Mouse (Mus musculus) heart, postnatal 0 days (tissue): ENCODE results near the gene Pcnx2. TPM values are rescaled to one million over a fixed set of nuclear protein-coding genes. Genes with fewer than 3 reads are reported as not detected.
A peak's percentile ranks its signal among the peaks of the same experiment; 100 is the strongest.

Experiments used
- ATAC-seq: fragments of 200-750 bp; cut with Nextera tagmentation; 2 replicates; pipeline ENCODE4 v1.8.0; 2017; ENCODE audit warnings: low read depth, moderate number of reproducible peaks, moderate library complexity; ENCODE audit not compliant: insufficient read depth
- DNase-seq: peaks from one replicate; pipeline ENCODE4 v3.0.0-alpha.2; 2016; ENCODE audit warnings: low spot score
- H3K27ac ChIP-seq: fragments of 300-500 bp; sonication (generic); 2 replicates; pipeline ENCODE4 v1.5.1; 2014; ENCODE audit warnings: low read depth, mild to moderate bottlenecking
- H3K27me3 ChIP-seq: fragments of 300-500 bp; sonication (generic); 2 replicates; pipeline ENCODE4 v1.6.1; 2014; ENCODE audit warnings: low read length, mixed read lengths; ENCODE audit not compliant: control insufficient read depth, insufficient read depth
- H3K36me3 ChIP-seq: fragments of 300-500 bp; sonication (generic); replicated peaks from 2 replicates; pipeline ENCODE4 v1.6.1; 2014; ENCODE audit warnings: low read length, mixed read lengths; ENCODE audit not compliant: control insufficient read depth, insufficient read depth
- H3K4me1 ChIP-seq: fragments of 300-500 bp; sonication (generic); 2 replicates; pipeline ENCODE4 v1.6.1; 2014; ENCODE audit warnings: antibody characterized with exemption; ENCODE audit not compliant: control insufficient read depth, insufficient read depth
- H3K4me2 ChIP-seq: fragments of 300-500 bp; sonication (generic); 2 replicates; pipeline ENCODE4 v1.6.1; 2014; ENCODE audit warnings: low read depth, mild to moderate bottlenecking, low read length, moderate library complexity
- H3K4me3 ChIP-seq: fragments of 300-500 bp; sonication (generic); 2 replicates; pipeline ENCODE4 v1.5.1; 2014; ENCODE audit warnings: low read depth, low read length
- H3K9ac ChIP-seq: fragments of 300-500 bp; sonication (generic); replicated peaks from 2 replicates; pipeline ENCODE4 v1.6.1; 2014; ENCODE audit warnings: low read depth, low read length, mixed read lengths
- H3K9me3 ChIP-seq: fragments of 300-500 bp; sonication (generic); replicated peaks from 2 replicates; pipeline ENCODE4 v1.6.1; 2016; ENCODE audit warnings: low read length; ENCODE audit not compliant: control insufficient read depth
- CTCF ChIP-seq: IDR thresholded peaks from 2 replicates; pipeline ENCODE4 v1.5.1; 2016; ENCODE audit warnings: antibody characterized with exemption, control low read depth, low read depth
- EP300 ChIP-seq: IDR thresholded peaks from 2 replicates; pipeline ENCODE4 v1.6.1; 2016; ENCODE audit warnings: antibody characterized with exemption, low read depth
- WGBS: fragments of 180-500 bp; shearing (Covaris S2); extraction: QIAGEN DNeasy Blood & Tissue Kit; methylation state at CpG from one replicate; pipeline ENCODE4 v1.1.7; 2014; 5-methylcytosine and 5-hydroxymethylcytosine counted together
- polyA plus RNA-seq: library from polyadenylated mRNA; unstranded; fragments of >200 nt; fragmentation: Nextera tagmentation; extraction: Ambion mirVana; gene quantifications from 2 replicates; pipeline ENCODE4 v1.2.1, GENCODE M21; 2015
- total RNA-seq: library from RNA; depleted of rRNA; stranded (reverse); fragments of >200 nt; gene quantifications from 2 replicates; pipeline ENCODE4 v1.2.3, GENCODE M21; 2014; ENCODE audit warnings: low replicate concordance

The Pcnx2 gene
- total and polyA plus RNA-seq, 2 experiments from 2014 or later: 0.04 to 0.16 TPM

DNA sequence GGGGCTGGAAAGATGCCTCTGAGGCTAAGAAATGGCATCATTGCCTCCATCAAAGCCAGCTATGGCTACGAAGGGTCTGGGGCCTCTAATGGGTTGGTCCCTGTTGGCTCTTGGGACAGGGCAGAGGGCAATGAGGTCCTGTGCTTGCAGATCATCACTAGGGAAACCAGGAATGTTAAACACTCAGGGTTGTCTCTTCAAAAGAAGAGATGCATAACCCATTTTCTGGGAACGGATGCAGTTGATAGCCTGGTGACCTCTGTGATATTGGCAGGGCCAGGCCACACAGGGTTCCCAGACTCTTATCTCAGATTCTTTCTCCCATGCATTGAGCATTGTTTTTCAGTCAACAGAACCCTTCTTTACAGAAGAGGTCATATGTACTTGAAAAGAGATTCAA lies 125.8 kb downstream of the Pcnx2 start:
- Histone ChIP-seq H3K36me3 (no peaks in the 10 kb centered on the region), H3K27me3 (no peaks in the 10 kb centered on the region), H3K9me3 (no peaks in the 10 kb centered on the region), H3K27ac (no peak overlapping the region), H3K9ac (no peak overlapping the region), H3K4me3 (no peak overlapping the region), H3K4me2 (no peak overlapping the region), H3K4me1 (no peaks in the 10 kb centered on the region)
- TF ChIP-seq EP300 (no peak), CTCF (no peak)
- 32% methylated on average over 2 of the region's 2 CpGs for WGBS
- ATAC-seq (no peak), DNase-seq (no peak)

- 82% methylated on average over 10 of the region's 10 CpGs for WGBS
- Histone ChIP-seq H3K9me3 (no peaks in the 10 kb centered on the region), H3K27me3 (no peaks in the 10 kb centered on the region), H3K4me2 (no peak overlapping the region), H3K4me1 (no peaks in the 10 kb centered on the region), H3K9ac (no peak overlapping the region), H3K36me3 (no peaks in the 10 kb centered on the region), H3K27ac (no peak overlapping the region), H3K4me3 (no peak overlapping the region)
- no peak for ATAC-seq
- TF ChIP-seq EP300: no peak
- TF ChIP-seq CTCF: no peak
- no peak for DNase-seq
Measured at GRCm38 (mm10) chr8:125768079-125768478, 130.0 kb downstream of the Pcnx2 start.

DNA sequence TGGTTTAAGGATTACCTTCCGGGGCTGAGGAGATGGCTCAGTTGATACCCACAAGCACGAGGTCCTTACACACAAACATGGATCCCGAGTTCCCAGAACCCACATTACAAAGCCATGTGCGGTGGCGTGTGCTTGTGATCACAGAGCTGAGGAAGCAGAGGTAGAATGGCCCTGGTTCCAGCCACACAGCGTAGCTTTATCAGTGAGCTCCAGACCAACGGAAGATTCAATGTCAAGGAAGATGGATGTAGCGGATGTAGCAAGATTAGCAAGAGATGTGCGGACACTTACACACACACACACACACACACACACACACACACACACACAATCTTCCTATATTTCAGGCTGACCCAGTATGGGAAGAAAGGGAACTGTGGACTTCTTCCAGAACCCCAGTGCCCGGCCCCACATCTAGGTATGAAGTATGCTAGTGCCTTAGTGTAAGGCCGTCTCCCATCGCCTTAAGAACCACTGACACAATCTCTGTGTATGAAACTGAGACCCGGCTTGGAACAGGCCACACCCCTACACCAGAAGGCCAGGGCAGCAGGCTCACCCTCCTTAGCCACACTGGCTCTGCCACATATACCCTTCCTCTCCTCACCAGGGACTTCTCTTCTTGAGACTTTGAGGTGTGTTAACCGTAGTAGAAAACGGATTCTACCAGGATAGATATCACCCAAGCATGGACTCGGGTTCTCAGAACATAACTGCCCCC lies 134.9 kb downstream of the Pcnx2 start:
- no peaks in the 10 kb centered on the region for H3K27me3 ChIP-seq
- H3K4me1 ChIP-seq: no peaks in the 10 kb centered on the region
- no peaks in the 10 kb centered on the region for H3K9me3 ChIP-seq
- ATAC-seq (no peak), DNase-seq (no peak)
- H3K4me2 ChIP-seq: no peak overlapping the region
- 90% methylated on average over 16 of the region's 16 CpGs for WGBS
- no peak overlapping the region for H3K4me3 ChIP-seq
- H3K27ac ChIP-seq: no peak overlapping the region
- TF ChIP-seq EP300 (no peak), CTCF (no peak)
- H3K36me3 ChIP-seq: no peaks in the 10 kb centered on the region
- H3K9ac ChIP-seq: no peak overlapping the region

- ATAC-seq (no peak), DNase-seq (no peak)
Measured at GRCm38 (mm10) chr8:125759022-125759421, 139.1 kb downstream of the Pcnx2 start.

GRCm38 (mm10) chr8:125757106-125757496 lies 141.0 kb downstream of the Pcnx2 start:
- H3K9ac ChIP-seq: no peak overlapping the region
- 15% methylated on average over 1 of the region's 1 CpGs for WGBS
- no peak overlapping the region for H3K4me2 ChIP-seq

More at GRCm38 (mm10) chr8:125759022-125759421, 139.1 kb downstream of the Pcnx2 start:
- Histone ChIP-seq H3K9ac (no peak overlapping the region), H3K4me1 (peaks cover 16% of the 10 kb centered on the region; the same call in 1 of the 2 replicates), H3K4me3 (no peak overlapping the region), H3K9me3 (no peaks in the 10 kb centered on the region), H3K27me3 (no peaks in the 10 kb centered on the region), H3K36me3 (no peaks in the 10 kb centered on the region), H3K4me2 (no peak overlapping the region), H3K27ac (no peak overlapping the region)
- TF ChIP-seq EP300: no peak
- TF ChIP-seq CTCF: peak; percentile 41
- WGBS: 42% methylated on average over 10 of the region's 10 CpGs

More at GRCm38 (mm10) chr8:125757106-125757496, 141.0 kb downstream of the Pcnx2 start:
- no peak overlapping the region for H3K27ac ChIP-seq
- H3K4me1 ChIP-seq: peaks cover 16% of the 10 kb centered on the region; the same call in 1 of the 2 replicates
- H3K4me3 ChIP-seq: no peak overlapping the region
- H3K27me3 ChIP-seq: no peaks in the 10 kb centered on the region
- H3K36me3 ChIP-seq: no peaks in the 10 kb centered on the region
- DNase-seq (no peak), ATAC-seq (no peak; the same call in 1 of the 2 replicates)
- no peak for TF ChIP-seq CTCF
- TF ChIP-seq EP300: no peak
- H3K9me3 ChIP-seq: no peaks in the 10 kb centered on the region
